Mouse (Mus musculus): ENCODE results near the gene Tgfb1. TPM values are rescaled to one million over a fixed set of nuclear protein-coding genes. Genes with fewer than 3 reads are reported as not detected.

Tgfb1 gene
- total and polyA plus RNA-seq, 2 experiments from 2014 or later, result 0.56 to 3.1 TPM

GRCm38 (mm10) chr7:25681341-25682231 lies 5.2 kb upstream of the Tgfb1 start:
- Histone ChIP-seq H3K27ac (ENCODE audit: low read depth, low read length) (peak overlapping the region; percentile 91; the same call in 1 of the 2 replicates), H3K27me3 (ENCODE audit: insufficient read depth, low read length) (peaks cover 9% of the 10 kb centered on the region), H3K9me3 (ENCODE audit: low read length) (no peaks in the 10 kb centered on the region), H3K9ac (peak overlapping the region; percentile 63), H3K36me3 (ENCODE audit: insufficient read depth) (no peaks in the 10 kb centered on the region), H3K4me2 (ENCODE audit: low read depth) (peak overlapping the region; percentile 49), H3K4me3 (ENCODE audit: low read depth, low read length) (peak overlapping the region; percentile 56), H3K4me1 (ENCODE audit: insufficient read depth) (peaks cover 16% of the 10 kb centered on the region)
- no peak for TF ChIP-seq CTCF (IDR thresholded peaks at IDR 0.05; ENCODE audit: low read depth)
- ATAC-seq (no peak), DNase-seq (no peak)
- 63% methylated on average over 15 of the region's 15 CpGs for WGBS

GRCm38 (mm10) chr7:25683474-25684180 lies 3.2 kb upstream of the Tgfb1 start:
- Histone ChIP-seq H3K4me1 (ENCODE audit: insufficient read depth) (peaks cover 15% of the 10 kb centered on the region), H3K27ac (ENCODE audit: low read depth, low read length) (no peak overlapping the region), H3K4me3 (ENCODE audit: low read depth, low read length) (no peak overlapping the region), H3K27me3 (ENCODE audit: insufficient read depth, low read length) (peaks cover 29% of the 10 kb centered on the region), H3K4me2 (ENCODE audit: low read depth) (no peak overlapping the region), H3K9me3 (ENCODE audit: low read length) (no peaks in the 10 kb centered on the region), H3K36me3 (ENCODE audit: insufficient read depth) (no peaks in the 10 kb centered on the region), H3K9ac (no peak overlapping the region)
- ATAC-seq (no peak), DNase-seq (no peak)
- TF ChIP-seq CTCF (IDR thresholded peaks at IDR 0.05; ENCODE audit: low read depth), result no peak
- WGBS, result 79% methylated on average over 7 of the region's 7 CpGs

GRCm38 (mm10) chr7:25684659-25685058 lies 2.1 kb upstream of the Tgfb1 start:
- Histone ChIP-seq H3K9ac (no peak overlapping the region), H3K36me3 (ENCODE audit: insufficient read depth) (no peaks in the 10 kb centered on the region), H3K27me3 (ENCODE audit: insufficient read depth, low read length) (peaks cover 38% of the 10 kb centered on the region), H3K4me1 (ENCODE audit: insufficient read depth) (peaks cover 18% of the 10 kb centered on the region), H3K4me3 (ENCODE audit: low read depth, low read length) (no peak overlapping the region), H3K4me2 (ENCODE audit: low read depth) (no peak overlapping the region), H3K9me3 (ENCODE audit: low read length) (no peaks in the 10 kb centered on the region), H3K27ac (ENCODE audit: low read depth, low read length) (no peak overlapping the region)
- ATAC-seq (no peak), DNase-seq (no peak)
- TF ChIP-seq CTCF (IDR thresholded peaks at IDR 0.05; ENCODE audit: low read depth), result no peak
- 84% methylated on average over 6 of the region's 6 CpGs for WGBS

GRCm38 (mm10) chr7:25685926-25686470 lies 804 bp upstream of the Tgfb1 start:
- 71% methylated on average over 21 of the region's 21 CpGs for WGBS
- H3K27me3 ChIP-seq (ENCODE audit: insufficient read depth, low read length), result peaks cover 46% of the 10 kb centered on the region
- H3K4me1 ChIP-seq (ENCODE audit: insufficient read depth), result peaks cover 13% of the 10 kb centered on the region
- DNase-seq (no peak), ATAC-seq (no peak)
- no peak overlapping the region for H3K4me3 ChIP-seq (ENCODE audit: low read depth, low read length)
- TF ChIP-seq CTCF (IDR thresholded peaks at IDR 0.05; ENCODE audit: low read depth), result no peak
- H3K27ac ChIP-seq (ENCODE audit: low read depth, low read length), result no peak overlapping the region
- H3K9me3 ChIP-seq (ENCODE audit: low read length), result no peaks in the 10 kb centered on the region
- H3K4me2 ChIP-seq (ENCODE audit: low read depth), result no peak overlapping the region
- H3K9ac ChIP-seq, result no peak overlapping the region
- H3K36me3 ChIP-seq (ENCODE audit: insufficient read depth), result no peaks in the 10 kb centered on the region

GRCm38 (mm10) chr7:25687811-25688401 lies 1.1 kb downstream of the Tgfb1 start:
- Histone ChIP-seq H3K27ac (ENCODE audit: low read depth, low read length) (no peak overlapping the region), H3K4me1 (ENCODE audit: insufficient read depth) (peaks cover 6% of the 10 kb centered on the region; the same call in 1 of the 2 replicates), H3K9me3 (ENCODE audit: low read length) (no peaks in the 10 kb centered on the region), H3K4me2 (ENCODE audit: low read depth) (peak overlapping the region; percentile 75), H3K4me3 (ENCODE audit: low read depth, low read length) (peak overlapping the region; percentile 39), H3K27me3 (ENCODE audit: insufficient read depth, low read length) (peaks cover 53% of the 10 kb centered on the region), H3K36me3 (ENCODE audit: insufficient read depth) (no peaks in the 10 kb centered on the region), H3K9ac (peak overlapping the region; percentile 22; the same call in 1 of the 2 replicates)
- no peak for ATAC-seq
- TF ChIP-seq CTCF (IDR thresholded peaks at IDR 0.05; ENCODE audit: low read depth), result no peak
- DNase-seq, result no peak
- WGBS, result 3% methylated on average over 47 of the region's 47 CpGs

- TF ChIP-seq CTCF (IDR thresholded peaks at IDR 0.05; ENCODE audit: low read depth), result peak; percentile 29
- Histone ChIP-seq H3K27ac (ENCODE audit: low read depth, low read length) (no peak overlapping the region), H3K9ac (peak overlapping the region; percentile 40), H3K27me3 (ENCODE audit: insufficient read depth, low read length) (peaks cover 53% of the 10 kb centered on the region), H3K9me3 (ENCODE audit: low read length) (no peaks in the 10 kb centered on the region), H3K4me3 (ENCODE audit: low read depth, low read length) (peak overlapping the region; percentile 39), H3K4me2 (ENCODE audit: low read depth) (peak overlapping the region; percentile 75), H3K36me3 (ENCODE audit: insufficient read depth) (no peaks in the 10 kb centered on the region), H3K4me1 (ENCODE audit: insufficient read depth) (peaks cover 6% of the 10 kb centered on the region; the same call in 1 of the 2 replicates)
- DNase-seq, result no peak
- WGBS, result 2% methylated on average over 48 of the region's 52 CpGs
- peak; percentile 34 for ATAC-seq
These were observed 2.2 kb downstream of the Tgfb1 start for GRCm38 (mm10) chr7:25688810-25689586.

Data from forebrain, postnatal 0 days (tissue).